Mouse (Mus musculus) lung, adult 2 months (tissue): ENCODE measurements around the gene Bcl2l12. TPM values are rescaled to one million over a fixed set of nuclear protein-coding genes. Genes with fewer than 3 reads are reported as not detected.
A peak's percentile ranks its signal among the peaks of the same experiment; 100 is the strongest.

Experiments used
- DNase-seq: peaks from one replicate; pipeline ENCODE4 v3.0.0; 2022
- H3K4me1 ChIP-seq: fragments of 200-500 bp; 2 replicates; pipeline ENCODE4 v1.6.1; 2011; ENCODE audit warnings: low read length; ENCODE audit not compliant: control insufficient read depth, insufficient read depth
- H3K4me3 ChIP-seq: fragments of 200-500 bp; replicated peaks from 2 replicates; pipeline ENCODE3; 2011; ENCODE audit warnings: low read depth, mild to moderate bottlenecking, control low read depth, low read length; ENCODE audit errors: extremely low read depth
- CTCF ChIP-seq: fragments of 200-500 bp; IDR thresholded peaks from 2 replicates; pipeline ENCODE4 v1.5.1; 2011; ENCODE audit warnings: mild to moderate bottlenecking, low read length, control low read depth; ENCODE audit not compliant: insufficient read depth
- POLR2A ChIP-seq: fragments of 200-500 bp; IDR thresholded peaks from 2 replicates; pipeline ENCODE4 v1.6.1; 2011; ENCODE audit warnings: low read depth, mild to moderate bottlenecking, control low read depth, low read length, borderline replicate concordance; ENCODE audit errors: extremely low read depth
- WGBS: fragments of 180-500 bp; shearing (Covaris S2); methylation state at CpG from one replicate; pipeline ENCODE4 v1.1.7; 2018; 5-methylcytosine and 5-hydroxymethylcytosine counted together
- polyA plus RNA-seq: library from polyadenylated mRNA; depleted of rRNA; stranded (reverse); fragments of >200 nt; gene quantifications from 2 replicates; pipeline ENCODE4 v1.2.3, GENCODE M21; 2012

The Bcl2l12 gene
- polyA plus RNA-seq, 1 experiment = 37.1 TPM

DNA sequence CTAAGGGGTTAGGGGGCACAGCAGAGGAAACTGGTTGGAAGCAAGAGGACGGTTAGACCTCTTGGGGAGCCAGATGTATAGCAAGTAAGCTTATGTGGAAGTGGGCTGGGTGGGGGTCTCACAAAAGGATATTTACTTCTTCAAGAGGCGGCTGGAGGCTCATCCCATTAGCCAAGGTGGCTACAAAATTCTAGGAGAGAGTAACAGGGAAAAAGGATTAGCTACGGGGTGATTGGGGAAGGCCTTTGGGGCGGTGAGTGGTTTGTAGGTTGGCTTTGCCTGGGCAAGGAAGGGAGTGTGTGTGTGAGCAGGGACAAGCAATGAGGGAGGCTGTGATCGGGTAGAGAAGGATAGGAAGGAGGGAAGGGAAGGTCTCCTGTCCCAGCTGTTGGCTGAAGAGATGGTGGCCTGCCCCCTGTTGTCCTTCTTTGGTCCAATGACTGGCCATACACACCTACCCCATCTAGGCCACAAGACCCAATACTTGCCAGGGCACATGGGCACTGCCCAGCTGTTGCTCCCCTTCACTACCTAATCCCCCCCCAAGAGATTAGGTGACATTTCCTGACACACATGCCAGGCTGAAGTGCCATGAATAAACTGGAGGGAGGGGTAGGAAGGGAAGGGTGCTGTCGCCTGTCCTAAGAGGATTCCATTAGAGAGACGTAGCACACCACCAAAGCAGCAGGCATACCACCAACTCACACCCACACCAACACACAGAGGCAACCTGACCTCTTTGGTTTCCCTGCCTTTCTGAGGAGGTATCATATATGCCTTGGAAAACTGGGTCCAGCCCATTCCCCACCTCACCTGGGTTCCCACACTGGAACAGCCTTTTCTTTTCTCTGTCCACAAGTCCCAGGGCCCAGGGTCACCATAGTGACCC is 14.3 kb downstream of the Bcl2l12 start:
- WGBS = 72% methylated on average over 7 of the region's 7 CpGs
- no peak overlapping the region for H3K4me3 ChIP-seq
- TF ChIP-seq POLR2A = no peak
- no peak for TF ChIP-seq CTCF

DNA sequence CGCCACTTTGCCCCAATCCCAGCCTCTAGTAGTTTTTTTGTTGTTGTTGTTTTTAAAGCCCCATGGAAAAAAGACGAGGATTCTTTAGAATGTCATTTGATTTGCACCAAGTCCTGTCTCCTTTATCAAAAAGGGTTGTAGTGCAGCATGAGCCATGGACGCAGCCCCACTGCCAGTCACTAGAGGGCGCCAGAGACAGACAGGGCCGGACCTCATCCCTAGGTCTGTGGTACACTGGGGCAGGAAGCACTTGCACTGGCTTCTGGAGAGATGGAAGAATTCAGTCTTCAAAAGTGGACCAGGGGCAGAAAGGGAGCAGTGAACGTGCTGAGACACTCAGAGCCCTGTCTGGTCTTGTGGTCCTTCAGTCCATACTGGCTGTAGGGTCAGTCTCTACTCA is 15.4 kb downstream of the Bcl2l12 start:
- DNase-seq = peak; percentile 88
- TF ChIP-seq CTCF (peak; percentile 95), POLR2A (no peak)
- Histone ChIP-seq H3K4me1 (peaks cover 5% of the 10 kb centered on the region), H3K4me3 (no peak overlapping the region)
- 24% methylated on average over 6 of the region's 6 CpGs for WGBS

More for the DNA sequence above, 14.3 kb downstream of the Bcl2l12 start:
- no peak for DNase-seq
- H3K4me1 ChIP-seq = peaks cover 5% of the 10 kb centered on the region

DNA sequence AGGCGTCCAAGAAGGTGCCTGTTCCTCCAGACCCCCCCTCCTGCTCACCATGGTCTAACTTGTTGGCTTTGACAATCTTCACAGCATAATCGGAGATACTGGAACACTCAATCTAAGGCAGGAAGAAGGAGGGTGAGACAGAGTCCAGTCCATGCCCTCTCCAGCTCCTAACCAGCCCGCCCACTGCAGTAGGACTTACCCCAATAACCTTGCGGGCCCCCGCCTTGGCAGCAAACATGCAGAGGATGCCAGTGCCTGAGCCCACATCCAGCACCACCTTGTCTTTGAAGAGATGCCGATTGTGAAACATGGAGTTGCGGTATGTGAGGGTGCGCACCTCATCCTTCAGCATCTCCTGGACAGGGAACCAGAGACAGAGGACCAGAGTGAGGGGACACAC is 17.0 kb downstream of the Bcl2l12 start:
- Histone ChIP-seq H3K4me3 (no peak overlapping the region), H3K4me1 (no peaks in the 10 kb centered on the region; the same call in 1 of the 2 replicates)
- no peak for TF ChIP-seq CTCF
- TF ChIP-seq POLR2A = no peak
- WGBS = 91% methylated on average over 8 of the region's 8 CpGs
- DNase-seq = no peak

DNA sequence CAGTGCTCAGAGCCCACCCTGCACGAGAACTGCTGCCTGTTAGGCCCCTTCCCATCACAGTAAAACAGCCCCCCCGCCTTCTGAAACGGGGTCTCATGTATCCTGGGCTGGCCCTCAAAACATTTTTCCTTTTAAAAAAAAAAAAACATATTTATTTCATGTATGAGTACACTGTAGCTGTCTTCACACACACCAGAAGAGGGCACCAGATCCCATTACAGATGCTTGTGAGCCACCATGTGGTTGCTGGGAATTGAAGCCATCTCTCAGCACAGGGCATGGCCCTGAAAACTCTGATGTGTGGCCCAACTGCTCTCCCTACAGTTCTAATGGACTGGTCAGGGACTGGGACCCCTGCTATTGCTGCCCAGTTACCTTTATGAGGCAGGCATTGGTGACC is 20.2 kb downstream of the Bcl2l12 start:
- Histone ChIP-seq H3K4me1 (peaks cover 3% of the 10 kb centered on the region; the same call in 1 of the 2 replicates), H3K4me3 (no peak overlapping the region)
- WGBS = 85% methylated on average over 3 of the region's 3 CpGs
- TF ChIP-seq POLR2A (no peak), CTCF (no peak)
- no peak for DNase-seq

DNA sequence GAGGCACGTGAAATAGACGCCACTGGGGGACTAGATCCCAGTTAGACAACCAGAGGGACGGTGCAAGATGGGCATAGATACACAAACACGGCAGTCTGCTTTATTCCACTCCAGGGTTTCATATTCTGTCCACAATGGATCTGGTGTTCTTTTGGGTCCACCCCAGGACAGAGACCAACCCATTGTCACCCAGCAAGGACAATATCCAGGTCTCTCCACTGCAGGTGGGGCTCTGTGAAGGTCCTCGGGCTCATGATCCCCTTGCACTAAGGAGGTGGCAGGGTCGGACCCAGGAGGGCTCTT is 23.4 kb downstream of the Bcl2l12 start:
- peaks cover 5% of the 10 kb centered on the region; the same call in 1 of the 2 replicates for H3K4me1 ChIP-seq
- TF ChIP-seq CTCF (no peak), POLR2A (no peak)
- H3K4me3 ChIP-seq = no peak overlapping the region
- WGBS = 23% methylated on average over 6 of the region's 6 CpGs
- no peak for DNase-seq

DNA sequence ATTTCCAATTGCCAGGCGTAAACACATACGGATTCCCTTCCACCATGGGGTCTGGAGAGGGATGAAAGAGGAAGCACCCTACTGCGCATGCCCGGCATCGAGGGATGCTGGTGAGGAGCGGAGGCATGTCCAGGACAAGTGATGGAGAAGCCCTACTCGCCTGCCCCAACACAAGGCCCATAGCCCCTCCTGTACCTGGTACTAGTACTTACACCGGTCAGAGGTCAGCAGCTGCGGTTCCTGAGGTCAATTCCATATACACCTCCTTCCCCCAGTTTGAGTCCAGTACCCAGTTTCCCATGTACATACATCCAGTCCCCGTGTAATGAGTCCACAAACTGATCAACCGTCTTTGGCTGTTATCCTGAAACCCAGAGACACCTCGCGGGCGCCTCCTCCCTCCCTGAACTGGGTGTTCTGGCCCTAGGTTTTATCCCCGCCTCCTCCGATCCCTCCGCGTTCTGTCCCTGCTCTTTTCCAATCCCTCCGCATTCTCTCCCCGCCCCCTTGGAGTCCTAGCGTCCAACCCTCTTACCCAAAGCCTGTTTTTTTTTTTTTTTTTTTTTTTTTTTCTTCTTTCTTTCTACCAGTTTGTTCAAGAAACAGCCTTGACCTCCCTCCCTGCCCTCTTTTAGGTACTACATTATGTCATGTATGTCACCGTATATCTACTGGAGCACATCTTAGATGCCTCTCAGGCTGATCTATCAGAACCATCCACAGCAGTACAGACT is 24.0 kb downstream of the Bcl2l12 start, which contains the start of gene Cpt1c:
Gene Cpt1c, minus strand, starts transcription at position 469 of the 734 bp plus-strand sequence.
- H3K4me1 ChIP-seq = peaks cover 5% of the 10 kb centered on the region; the same call in 1 of the 2 replicates
- DNase-seq = peak; percentile 56
- TF ChIP-seq POLR2A (peak; percentile 47; the same call in 1 of the 2 replicates), CTCF (no peak)
- WGBS = 3% methylated on average over 22 of the region's 22 CpGs
- H3K4me3 ChIP-seq = peak within 1 kb of the TSS; percentile 60

DNA sequence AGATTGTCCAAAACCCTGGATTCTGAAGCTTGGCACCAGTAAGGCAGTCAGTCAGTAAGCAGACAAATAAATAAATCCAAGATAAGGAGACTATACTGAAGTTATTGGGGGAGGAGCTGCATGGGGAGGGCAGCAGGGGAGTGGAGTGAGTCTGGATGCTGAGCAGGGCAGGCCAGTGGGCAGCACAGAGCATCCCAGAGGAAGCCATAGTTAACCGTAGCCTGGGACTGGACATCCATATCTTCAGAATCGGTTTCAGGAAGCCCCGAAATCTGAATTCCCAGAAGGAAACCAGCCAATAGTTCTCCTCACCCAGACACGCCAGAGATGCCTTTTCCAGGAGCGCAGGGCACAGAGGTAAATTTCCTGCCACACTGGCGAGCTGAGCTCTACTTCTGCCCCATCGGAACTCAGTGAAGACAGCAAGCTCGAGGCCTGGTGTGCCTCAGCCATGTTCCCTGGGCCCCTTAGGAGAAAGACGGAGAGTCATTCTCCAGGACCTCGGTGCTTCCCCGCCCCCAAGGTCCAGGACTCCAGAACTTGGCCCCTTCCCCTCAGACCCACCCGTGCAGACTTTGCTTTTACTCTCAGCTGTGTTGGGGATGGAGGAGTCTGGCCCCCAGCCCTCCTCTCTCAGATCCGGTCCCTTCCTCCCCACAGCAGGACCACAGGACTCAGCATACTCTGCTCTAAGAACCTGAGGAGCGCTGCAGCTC is 24.9 kb downstream of the Bcl2l12 start:
- H3K4me3 ChIP-seq = no peak overlapping the region
- TF ChIP-seq CTCF (no peak), POLR2A (no peak)
- no peak for DNase-seq
- peaks cover 5% of the 10 kb centered on the region; the same call in 1 of the 2 replicates for H3K4me1 ChIP-seq
- WGBS = 49% methylated on average over 14 of the region's 14 CpGs

DNA sequence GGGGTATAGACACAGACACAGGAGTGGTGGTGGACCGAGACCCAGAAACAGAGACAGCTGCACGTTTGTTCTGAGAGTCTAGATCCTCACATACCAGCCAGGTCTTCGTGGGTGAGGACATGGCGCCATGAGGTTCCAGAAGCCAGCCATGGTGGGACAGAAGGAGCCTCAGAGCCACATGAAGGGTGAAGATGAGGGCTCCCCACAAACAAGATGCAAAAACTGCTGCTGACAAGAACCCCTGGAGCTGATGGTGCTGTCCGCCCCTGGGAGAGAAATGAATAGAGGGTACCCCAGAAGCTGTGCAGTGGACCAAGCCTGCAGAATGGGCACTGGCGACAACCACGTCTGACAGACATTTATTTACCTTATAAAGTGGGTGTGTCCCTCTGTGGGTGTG is 27.4 kb downstream of the Bcl2l12 start:
- Histone ChIP-seq H3K4me1 (peaks cover 5% of the 10 kb centered on the region; the same call in 1 of the 2 replicates), H3K4me3 (no peak overlapping the region)
- 59% methylated on average over 7 of the region's 7 CpGs for WGBS
- no peak for DNase-seq
- TF ChIP-seq POLR2A (no peak), CTCF (no peak)

DNA sequence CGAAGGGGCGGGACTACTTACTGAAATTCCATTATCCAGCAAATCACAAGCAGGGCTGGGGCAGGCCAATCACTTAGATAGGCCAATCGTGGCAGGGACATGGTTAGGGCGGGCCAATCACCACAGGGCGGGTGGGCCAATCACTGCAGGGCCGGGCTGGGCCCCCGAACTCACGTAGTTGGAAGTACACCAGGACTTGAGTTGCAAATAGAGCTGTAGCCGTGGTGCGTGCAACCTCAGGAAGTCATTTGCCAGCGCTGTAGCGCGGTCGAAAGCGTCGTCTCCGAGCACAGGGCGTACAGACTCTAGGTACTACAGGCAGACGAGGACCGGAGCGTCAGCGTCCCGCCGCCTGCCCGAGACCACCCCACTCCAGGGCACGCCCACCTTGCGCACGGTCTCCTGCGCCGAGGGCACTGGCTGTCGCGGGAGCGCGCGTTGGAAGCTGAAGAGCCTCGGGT is 28.3 kb downstream of the Bcl2l12 start:
- Histone ChIP-seq H3K4me3 (peak overlapping the region; percentile 88), H3K4me1 (peaks cover 5% of the 10 kb centered on the region; the same call in 1 of the 2 replicates)
- 2% methylated on average over 36 of the region's 36 CpGs for WGBS
- peak; percentile 79 for DNase-seq
- TF ChIP-seq CTCF (no peak), POLR2A (peak; percentile 65; the same call in 1 of the 2 replicates)

DNA sequence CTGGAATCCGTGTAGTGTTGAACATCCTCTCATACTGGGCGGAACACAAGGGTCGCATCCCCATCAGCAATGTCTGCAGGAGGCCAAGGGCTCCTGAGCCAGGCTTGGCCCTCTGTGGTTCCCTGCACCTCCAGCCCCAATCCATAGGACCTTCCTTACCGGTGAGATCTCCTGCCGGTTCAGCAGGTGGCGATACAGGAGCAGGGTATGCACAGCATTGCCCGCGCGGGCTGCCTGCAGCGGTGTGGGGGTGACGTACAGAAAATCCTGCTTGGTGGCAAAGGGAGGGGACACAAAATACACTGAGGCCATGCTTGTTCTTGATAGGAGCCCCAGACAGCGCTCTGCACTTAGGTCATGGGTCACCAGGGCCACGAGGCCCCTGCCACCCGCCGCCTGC is 31.9 kb downstream of the Bcl2l12 start:
- DNase-seq = no peak
- TF ChIP-seq POLR2A (no peak), CTCF (no peak)
- H3K4me3 ChIP-seq = no peak overlapping the region
- H3K4me1 ChIP-seq = 0 out of 2 replicates have a peak, but pooled peaks cover 2% of the 10 kb centered on the region
- 68% methylated on average over 15 of the region's 15 CpGs for WGBS
